Mouse (Mus musculus): ENCODE measurements around the gene Lrmda. TPM values are rescaled to one million over a fixed set of nuclear protein-coding genes. Genes with fewer than 3 reads are reported as not detected.

Gene Lrmda
- total and polyA plus RNA-seq, 3 experiments, result 0.43 to 1.1 (median 1.0) TPM

- Histone ChIP-seq H3K4me1 (ENCODE audit: control insufficient read depth, insufficient read depth, low read length) (no peaks in the 10 kb centered on the region; the same call in 1 of the 2 replicates), H3K27ac (no peak overlapping the region), H3K9ac (ENCODE audit: low read depth, low read length) (no peak overlapping the region), H3K4me3 (no peak overlapping the region), H3K36me3 (ENCODE audit: control insufficient read depth, insufficient read depth, low read length) (no peaks in the 10 kb centered on the region), H3K79me2 (replicated peaks; ENCODE audit: control insufficient read depth, insufficient read depth, low read length) (no peaks in the 10 kb centered on the region), H3K27me3 (ENCODE audit: control insufficient read depth, insufficient read depth, low read length) (peaks cover 6% of the 10 kb centered on the region; the same call in 1 of the 2 replicates)
- TF ChIP-seq EP300 (IDR thresholded peaks at IDR 0.05; ENCODE audit: insufficient read depth, low read depth, low read length) (no peak), POLR2A (IDR thresholded peaks at IDR 0.05; ENCODE audit: insufficient read depth, low read depth, low read length) (no peak), CTCF (IDR thresholded peaks at IDR 0.05) (no peak)
- 48% methylated on average over 31 of the region's 31 CpGs for WGBS
- intact Hi-C loops (cut with DNase I), result no loop called here
- DNase-seq, result no peak
These were observed 29.0 kb upstream of the Lrmda start for GRCm38 (mm10) chr14:21990321-21991021.

DNA sequence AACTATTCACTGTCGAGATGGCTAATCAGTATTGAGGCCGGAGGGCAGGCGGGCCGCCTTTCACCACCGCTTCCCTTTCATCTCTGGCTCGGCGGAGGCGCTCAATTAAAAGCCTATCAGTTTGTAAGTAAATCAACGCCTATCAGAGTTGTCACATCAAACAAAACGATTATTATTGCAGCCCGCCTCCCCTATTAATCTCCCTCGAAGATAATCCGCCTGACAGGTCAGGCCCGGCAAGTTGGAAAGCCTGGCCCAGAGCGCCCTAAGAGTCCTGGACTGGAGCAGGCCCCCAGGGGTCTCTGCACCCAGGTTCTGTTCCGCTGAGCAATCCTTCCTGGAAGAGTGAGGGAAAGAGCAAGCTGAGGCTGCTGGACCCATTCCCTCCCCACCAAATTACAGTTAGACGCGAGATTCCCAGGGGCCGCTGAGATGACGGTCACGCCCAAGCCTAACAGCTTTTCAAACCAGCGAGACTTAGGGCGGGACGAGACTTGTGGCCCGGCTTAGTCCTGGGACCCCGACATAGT lies 28.2 kb upstream of the Lrmda start:
- Histone ChIP-seq H3K9ac (ENCODE audit: low read depth, low read length) (no peak overlapping the region), H3K79me2 (replicated peaks; ENCODE audit: control insufficient read depth, insufficient read depth, low read length) (no peaks in the 10 kb centered on the region), H3K4me1 (ENCODE audit: control insufficient read depth, insufficient read depth, low read length) (no peaks in the 10 kb centered on the region; the same call in 1 of the 2 replicates), H3K27me3 (ENCODE audit: control insufficient read depth, insufficient read depth, low read length) (peaks cover 6% of the 10 kb centered on the region; the same call in 1 of the 2 replicates), H3K4me3 (no peak overlapping the region), H3K27ac (no peak overlapping the region), H3K36me3 (ENCODE audit: control insufficient read depth, insufficient read depth, low read length) (no peaks in the 10 kb centered on the region)
- TF ChIP-seq EP300 (IDR thresholded peaks at IDR 0.05; ENCODE audit: insufficient read depth, low read depth, low read length) (no peak), POLR2A (IDR thresholded peaks at IDR 0.05; ENCODE audit: insufficient read depth, low read depth, low read length) (no peak), CTCF (IDR thresholded peaks at IDR 0.05) (no peak)
- WGBS, result 42% methylated on average over 26 of the region's 26 CpGs
- intact Hi-C loops (cut with DNase I), result no loop called here
- DNase-seq, result peak in 1 of 2 experiments; percentile 27

GRCm38 (mm10) chr14:21991856-21992255 lies 27.7 kb upstream of the Lrmda start:
- Histone ChIP-seq H3K27me3 (ENCODE audit: control insufficient read depth, insufficient read depth, low read length) (peaks cover 8% of the 10 kb centered on the region; the same call in 1 of the 2 replicates), H3K27ac (no peak overlapping the region), H3K4me3 (no peak overlapping the region), H3K79me2 (replicated peaks; ENCODE audit: control insufficient read depth, insufficient read depth, low read length) (no peaks in the 10 kb centered on the region), H3K9ac (ENCODE audit: low read depth, low read length) (no peak overlapping the region), H3K4me1 (ENCODE audit: control insufficient read depth, insufficient read depth, low read length) (no peaks in the 10 kb centered on the region; the same call in 1 of the 2 replicates), H3K36me3 (ENCODE audit: control insufficient read depth, insufficient read depth, low read length) (no peaks in the 10 kb centered on the region)
- no peak for DNase-seq
- 70% methylated on average over 5 of the region's 5 CpGs for WGBS
- intact Hi-C loops (cut with DNase I), result no loop called here
- TF ChIP-seq CTCF (IDR thresholded peaks at IDR 0.05), result no peak
- no peak for TF ChIP-seq EP300 (IDR thresholded peaks at IDR 0.05; ENCODE audit: insufficient read depth, low read depth, low read length)
- no peak for TF ChIP-seq POLR2A (IDR thresholded peaks at IDR 0.05; ENCODE audit: insufficient read depth, low read depth, low read length)

- Histone ChIP-seq H3K79me2 (replicated peaks; ENCODE audit: control insufficient read depth, insufficient read depth, low read length) (no peaks in the 10 kb centered on the region), H3K27ac (no peak overlapping the region), H3K9ac (ENCODE audit: low read depth, low read length) (no peak overlapping the region), H3K4me3 (no peak overlapping the region), H3K4me1 (ENCODE audit: control insufficient read depth, insufficient read depth, low read length) (no peaks in the 10 kb centered on the region; the same call in 1 of the 2 replicates), H3K36me3 (ENCODE audit: control insufficient read depth, insufficient read depth, low read length) (no peaks in the 10 kb centered on the region), H3K27me3 (ENCODE audit: control insufficient read depth, insufficient read depth, low read length) (peaks cover 8% of the 10 kb centered on the region; the same call in 1 of the 2 replicates)
- TF ChIP-seq CTCF (IDR thresholded peaks at IDR 0.05) (no peak), POLR2A (IDR thresholded peaks at IDR 0.05; ENCODE audit: insufficient read depth, low read depth, low read length) (no peak), EP300 (IDR thresholded peaks at IDR 0.05; ENCODE audit: insufficient read depth, low read depth, low read length) (no peak)
- WGBS, result 89% methylated on average over 4 of the region's 4 CpGs
- DNase-seq, result no peak
- intact Hi-C loops (cut with DNase I), result no loop called here
These were observed 27.1 kb upstream of the Lrmda start for GRCm38 (mm10) chr14:21992321-21992885.

DNA sequence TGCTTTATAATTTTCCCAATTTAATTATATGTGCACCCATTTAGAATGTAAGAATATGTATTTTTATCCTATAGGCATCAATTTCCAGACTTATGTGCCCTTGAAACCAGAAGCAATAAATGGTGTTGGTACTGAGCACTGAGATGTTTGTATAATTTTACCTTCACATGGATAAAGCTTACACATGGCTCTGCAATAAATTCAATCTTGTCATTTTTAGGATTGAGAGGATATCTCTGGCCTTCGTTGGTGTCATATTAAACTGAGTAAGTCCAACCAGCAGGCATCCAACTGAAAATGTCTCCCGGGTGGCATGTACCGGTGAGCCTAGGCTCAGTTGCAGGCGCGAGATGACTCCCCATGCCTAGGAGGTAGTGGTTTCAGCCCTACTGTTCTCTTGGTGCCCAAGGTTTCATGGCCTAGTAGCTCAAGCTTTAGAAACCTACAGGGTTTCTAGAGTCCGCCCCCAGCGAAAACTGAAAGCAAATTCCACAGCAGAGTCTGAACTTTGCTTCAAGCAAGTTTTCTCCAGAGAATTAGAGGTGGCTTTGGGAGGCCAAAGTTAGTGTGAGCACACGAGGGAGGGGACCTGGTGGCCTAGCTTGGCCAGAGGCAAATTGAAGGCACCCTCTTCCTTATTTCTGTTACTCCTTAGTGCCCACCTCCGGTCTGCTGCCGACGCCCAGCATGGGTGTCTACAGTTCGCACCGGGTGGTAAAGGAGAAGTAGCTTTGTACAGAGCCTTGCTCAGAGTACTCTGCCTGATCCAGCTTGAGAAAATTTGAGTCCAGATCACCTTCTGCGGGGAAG lies 26.1 kb upstream of the Lrmda start:
- no peaks in the 10 kb centered on the region for H3K79me2 ChIP-seq (replicated peaks; ENCODE audit: control insufficient read depth, insufficient read depth, low read length)
- no peaks in the 10 kb centered on the region; the same call in 1 of the 2 replicates for H3K4me1 ChIP-seq (ENCODE audit: control insufficient read depth, insufficient read depth, low read length)
- intact Hi-C loops (cut with DNase I), result no loop called here
- no peak for DNase-seq
- H3K27me3 ChIP-seq (ENCODE audit: control insufficient read depth, insufficient read depth, low read length), result peaks cover 8% of the 10 kb centered on the region; the same call in 1 of the 2 replicates
- TF ChIP-seq CTCF (IDR thresholded peaks at IDR 0.05) (no peak), EP300 (IDR thresholded peaks at IDR 0.05; ENCODE audit: insufficient read depth, low read depth, low read length) (no peak)
- whole genome bisulfite sequencing, result 70% methylated on average over 14 of the region's 14 CpGs
- H3K36me3 ChIP-seq (ENCODE audit: control insufficient read depth, insufficient read depth, low read length), result no peaks in the 10 kb centered on the region
- no peak overlapping the region for H3K4me3 ChIP-seq
- H3K27ac ChIP-seq, result no peak overlapping the region; the same call in 1 of the 2 replicates
- no peak overlapping the region for H3K9ac ChIP-seq (ENCODE audit: low read depth, low read length)

Data from heart, adult 2 months (tissue).